Mouse (Mus musculus) right cerebral cortex, adult 18-20 months (tissue): ENCODE measurements at regions not wholly inside any gene's neighbourhood (a gene's known extent, or its start where the extent isn't known, plus 50 kb on each side); places are given as distances from the start of the nearest gene placed in this dataset.

ENCODE experiments used
- DNase-seq: peaks from one replicate; pipeline ENCODE4 v3.0.0; 2022; ENCODE audit warnings: mixed read lengths

- no peak for DNase-seq
Measured at GRCm38 (mm10) chr4:125339056-125339455, 151.4 kb upstream of the Grik3 start.

GRCm38 (mm10) chr4:125328806-125329205, 161.7 kb upstream of the Grik3 start:
- DNase-seq, result no peak

- no peak for DNase-seq
Measured at GRCm38 (mm10) chr4:125324495-125324894, 166.0 kb upstream of the Grik3 start.

- DNase-seq, result no peak
Measured at GRCm38 (mm10) chr4:125319343-125319742, 171.2 kb upstream of the Grik3 start.

GRCm38 (mm10) chr4:125318293-125318692, 172.2 kb upstream of the Grik3 start:
- DNase-seq, result no peak

- peak; percentile 43 for DNase-seq
Measured at GRCm38 (mm10) chr4:125316876-125317275, 173.6 kb upstream of the Grik3 start.

- DNase-seq, result peak; percentile 57
Measured at GRCm38 (mm10) chr4:125315818-125316217, 174.7 kb upstream of the Grik3 start.

- DNase-seq, result no peak
Measured at GRCm38 (mm10) chr4:125313892-125314291, 176.6 kb upstream of the Grik3 start.

- DNase-seq, result no peak
Measured at GRCm38 (mm10) chr4:125313252-125313651, 177.2 kb upstream of the Grik3 start.

- DNase-seq, result no peak
Measured at GRCm38 (mm10) chr4:125308171-125308570, 180.5 kb upstream of the Zc3h12a start.

- no peak for DNase-seq
Measured at GRCm38 (mm10) chr4:125305766-125306165, 178.1 kb upstream of the Zc3h12a start.

GRCm38 (mm10) chr4:125302660-125303059, 175.0 kb upstream of the Zc3h12a start:
- peak; percentile 68 for DNase-seq

- DNase-seq, result no peak
Measured at GRCm38 (mm10) chr4:125300503-125301457, 173.1 kb upstream of the Zc3h12a start.

- no peak for DNase-seq
Measured at GRCm38 (mm10) chr4:125290761-125291160, 163.1 kb upstream of the Zc3h12a start.

GRCm38 (mm10) chr4:125289709-125290108, 162.1 kb upstream of the Zc3h12a start:
- no peak for DNase-seq

- peak; percentile 55 for DNase-seq
Measured at GRCm38 (mm10) chr4:125289031-125289449, 161.4 kb upstream of the Zc3h12a start.

- DNase-seq, result no peak
Measured at GRCm38 (mm10) chr4:125282974-125283319, 155.3 kb upstream of the Zc3h12a start.

GRCm38 (mm10) chr4:125282154-125282973, 154.7 kb upstream of the Zc3h12a start:
- peak; percentile 81 for DNase-seq

- DNase-seq, result no peak
Measured at GRCm38 (mm10) chr4:125279165-125279564, 151.5 kb upstream of the Zc3h12a start.

GRCm38 (mm10) chr4:125276861-125277260, 149.2 kb upstream of the Zc3h12a start:
- no peak for DNase-seq

GRCm38 (mm10) chr4:125275259-125275658, 147.6 kb upstream of the Zc3h12a start:
- peak; percentile 43 for DNase-seq

- no peak for DNase-seq
Measured at GRCm38 (mm10) chr4:125270951-125271350, 143.3 kb upstream of the Zc3h12a start.

GRCm38 (mm10) chr4:125266212-125266611, 138.6 kb upstream of the Zc3h12a start:
- DNase-seq, result no peak

GRCm38 (mm10) chr4:125265575-125265974, 137.9 kb upstream of the Zc3h12a start:
- DNase-seq, result no peak
